Mouse (Mus musculus) bone marrow, adult 2 months (tissue): Measurements from ENCODE around the gene Krtcap2.

ENCODE experiments used
- CTCF ChIP-seq: fragments of 200-500 bp; IDR thresholded peaks from 2 replicates; pipeline ENCODE4 v1.5.1; 2011; ENCODE audit warnings: low read length, control low read depth; ENCODE audit not compliant: control insufficient read depth, insufficient read depth
- POLR2A ChIP-seq: fragments of 200-500 bp; IDR thresholded peaks from 2 replicates; pipeline ENCODE4 v1.6.1; 2011; ENCODE audit warnings: low read depth, mild to moderate bottlenecking, control low read depth, low read length, borderline replicate concordance; ENCODE audit not compliant: control insufficient read depth

DNA sequence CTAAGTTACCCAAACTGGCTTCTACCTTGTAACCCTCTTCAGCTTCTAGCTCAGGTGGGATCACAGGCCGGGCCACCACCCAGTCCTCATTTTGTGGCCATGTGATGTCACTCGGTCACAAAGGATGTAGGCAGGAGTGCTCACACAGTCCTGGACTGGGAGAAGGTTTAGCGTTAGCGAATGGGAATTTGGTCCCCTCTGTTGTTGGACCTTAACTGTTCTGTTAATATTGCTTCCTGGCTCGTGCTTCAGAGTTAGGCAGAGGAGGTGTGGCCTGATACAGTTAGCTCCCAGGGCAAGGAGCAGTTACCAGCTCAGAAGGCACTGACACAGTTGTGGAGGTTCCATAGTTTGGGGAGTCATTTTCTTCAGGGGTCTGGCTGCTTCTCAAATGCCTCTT is 48.4 kb downstream of the Krtcap2 start:
- TF ChIP-seq CTCF (no peak), POLR2A (no peak)
